Mouse (Mus musculus) neural tube, embryonic 13.5 days (tissue): Measurements from ENCODE around the gene Wbp11. TPM values are rescaled to one million over a fixed set of nuclear protein-coding genes. Genes with fewer than 3 reads are reported as not detected.

Experiments used
- ATAC-seq: fragments of 200-750 bp; cut with Nextera tagmentation; 2 replicates; pipeline ENCODE4 v1.8.0; 2017; ENCODE audit warnings: low read depth, mild to moderate bottlenecking, moderate TSS enrichment, moderate library complexity
- H3K27ac ChIP-seq: fragments of 300-500 bp; sonication (generic); replicated peaks from 2 replicates; pipeline ENCODE4 v1.5.1; 2015; ENCODE audit warnings: moderate library complexity, mild to moderate bottlenecking, inconsistent platforms
- H3K27me3 ChIP-seq: fragments of 300-500 bp; sonication (generic); 2 replicates; pipeline ENCODE4 v1.6.1; 2015; ENCODE audit warnings: mild to moderate bottlenecking, inconsistent platforms
- H3K36me3 ChIP-seq: fragments of 300-500 bp; sonication (generic); 2 replicates; pipeline ENCODE4 v1.6.1; 2015; ENCODE audit warnings: mild to moderate bottlenecking, inconsistent platforms
- H3K4me1 ChIP-seq: fragments of 300-500 bp; sonication (generic); replicated peaks from 2 replicates; pipeline ENCODE4 v1.6.1; 2015; ENCODE audit warnings: inconsistent platforms
- H3K4me2 ChIP-seq: fragments of 300-500 bp; sonication (generic); 2 replicates; pipeline ENCODE4 v1.6.1; 2015; ENCODE audit warnings: inconsistent platforms, mild to moderate bottlenecking, moderate library complexity
- H3K4me3 ChIP-seq: fragments of 300-500 bp; sonication (generic); 2 replicates; pipeline ENCODE4 v1.5.1; 2015; ENCODE audit warnings: mild to moderate bottlenecking, inconsistent platforms
- H3K9ac ChIP-seq: fragments of 300-500 bp; sonication (generic); 2 replicates; pipeline ENCODE4 v1.6.1; 2015; ENCODE audit warnings: moderate library complexity, mild to moderate bottlenecking, inconsistent platforms
- H3K9me3 ChIP-seq: fragments of 300-500 bp; sonication (generic); 2 replicates; pipeline ENCODE4 v1.6.1; 2016; ENCODE audit warnings: inconsistent platforms
- WGBS: fragments of 180-500 bp; shearing (Covaris S2); methylation state at CpG from one replicate; pipeline ENCODE4 v1.1.7; 2015; 5-methylcytosine and 5-hydroxymethylcytosine counted together
- polyA plus RNA-seq: library from polyadenylated mRNA; unstranded; fragments of >200 nt; fragmentation: Nextera tagmentation; extraction: Ambion mirVana; gene quantifications from 2 replicates; pipeline ENCODE4 v1.2.1, GENCODE M21; 2015

Wbp11 gene
- polyA plus RNA-seq, 1 experiment from 2014 or later, result 79.6 TPM

DNA sequence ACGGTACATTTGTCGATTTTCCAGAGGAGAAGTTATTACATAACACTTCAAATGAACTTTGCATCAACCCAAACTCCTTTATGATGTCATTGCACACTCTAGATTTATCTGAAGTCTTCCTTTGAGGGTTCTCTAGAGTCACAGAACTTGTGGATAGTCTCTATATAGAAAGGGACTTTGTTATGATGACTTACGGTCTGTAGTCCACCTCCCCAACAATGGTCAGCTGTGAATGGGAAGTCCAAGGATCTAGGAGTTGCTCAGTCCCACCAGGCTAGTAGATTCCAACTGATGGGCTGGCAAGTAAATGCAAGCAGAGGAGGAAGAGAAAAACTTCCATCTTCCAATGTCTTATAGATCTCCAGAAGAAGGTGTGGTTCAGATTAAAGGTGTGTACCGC is 648 bp upstream of the Wbp11 start:
- Histone ChIP-seq H3K4me3 (peak overlapping the region; percentile 98), H3K4me2 (peak overlapping the region; percentile 67), H3K36me3 (peaks cover 20% of the 10 kb centered on the region), H3K9ac (peak overlapping the region; percentile 74), H3K9me3 (no peaks in the 10 kb centered on the region), H3K27me3 (peaks cover 16% of the 10 kb centered on the region; the same call in 1 of the 2 replicates), H3K27ac (peak overlapping the region; percentile 91), H3K4me1 (peaks cover 15% of the 10 kb centered on the region)
- 39% methylated on average over 4 of the region's 4 CpGs for WGBS
- 0 out of 2 replicates have a peak, but pooled peaks have one; percentile 9 for ATAC-seq

DNA sequence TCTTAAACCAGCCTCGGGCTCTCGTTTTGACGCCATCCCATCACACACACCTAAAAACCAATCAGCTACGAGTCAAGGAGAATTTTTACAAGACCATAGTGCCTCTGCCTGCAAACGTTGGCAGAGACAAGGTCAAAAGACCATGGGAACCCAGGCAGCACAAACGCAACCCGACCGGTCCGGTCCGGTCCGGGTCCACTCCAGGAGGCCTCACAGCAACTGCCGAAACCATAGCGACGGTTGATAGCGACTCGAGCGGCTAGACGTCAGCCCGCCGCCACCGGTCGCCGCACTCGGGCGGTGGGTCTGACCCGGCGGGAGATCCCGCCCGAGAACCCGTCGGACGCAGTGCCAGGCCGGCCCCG is 535 bp downstream of the Wbp11 start, which contains the start of gene BC049715:
Gene BC049715 (plus strand): TSS at position 111 of the 365 bp plus-strand sequence.
- no peak for ATAC-seq
- under 1% methylated on average over 34 of the region's 34 CpGs for WGBS

DNA sequence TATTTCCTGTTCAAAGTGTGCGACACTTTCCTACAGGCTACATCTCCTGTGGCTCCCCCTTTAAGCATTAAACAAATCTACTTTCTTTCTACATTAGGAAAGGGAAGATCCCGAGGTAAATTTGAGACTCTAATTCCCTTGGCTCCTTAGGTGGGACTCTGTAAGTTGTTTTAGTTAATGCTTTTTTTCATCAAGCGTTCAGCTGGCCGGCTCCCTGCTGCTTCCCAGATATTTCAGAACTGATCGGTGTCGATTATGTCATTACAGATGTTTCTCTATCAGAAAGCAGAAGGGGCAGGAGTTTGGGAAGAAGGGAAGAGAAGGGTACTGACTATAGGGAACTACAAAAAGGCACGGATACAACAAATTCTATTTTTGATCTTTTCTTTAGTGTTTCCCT is 917 bp downstream of the Wbp11 start:
- Histone ChIP-seq H3K9me3 (no peaks in the 10 kb centered on the region), H3K27ac (peak overlapping the region; percentile 67; the same call in 1 of the 2 replicates), H3K36me3 (peaks cover 30% of the 10 kb centered on the region), H3K27me3 (peaks cover 16% of the 10 kb centered on the region; the same call in 1 of the 2 replicates), H3K9ac (peak overlapping the region; percentile 98), H3K4me1 (peaks cover 15% of the 10 kb centered on the region), H3K4me3 (peak overlapping the region; percentile 98), H3K4me2 (peak overlapping the region; percentile 83)
- ATAC-seq, result no peak
- WGBS, result 22% methylated on average over 7 of the region's 7 CpGs

More for the DNA sequence above, 535 bp downstream of the Wbp11 start, which contains the start of gene BC049715:
- Histone ChIP-seq H3K36me3 (peaks cover 27% of the 10 kb centered on the region), H3K27ac (peak within 1 kb of the TSS; percentile 91), H3K9ac (peak within 1 kb of the TSS; percentile 98), H3K4me1 (peaks cover 15% of the 10 kb centered on the region), H3K27me3 (peaks cover 16% of the 10 kb centered on the region; the same call in 1 of the 2 replicates), H3K4me3 (peak within 1 kb of the TSS; percentile 98), H3K4me2 (peak within 1 kb of the TSS; percentile 83), H3K9me3 (no peaks in the 10 kb centered on the region)

DNA sequence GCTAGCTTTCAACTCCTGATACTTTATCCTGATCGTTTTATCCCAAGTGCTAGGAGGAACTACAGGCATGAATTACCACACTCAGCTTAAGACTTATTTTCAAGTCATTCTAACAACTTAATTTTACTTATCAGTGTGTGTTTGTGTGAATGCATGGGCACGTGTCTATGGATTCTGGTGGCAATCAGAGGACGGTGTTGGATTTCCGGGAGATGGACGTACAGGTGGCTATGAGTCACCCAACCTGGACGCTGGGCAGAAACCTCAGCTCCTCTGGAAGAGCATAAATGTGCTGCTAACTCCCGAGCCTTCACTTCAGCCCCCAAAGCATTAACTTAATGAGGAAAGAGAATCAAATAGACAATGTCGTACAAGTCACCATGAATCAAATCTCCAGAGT is 3.0 kb downstream of the Wbp11 start:
- no peak for ATAC-seq
- Histone ChIP-seq H3K27me3 (0 out of 2 replicates have a peak, but pooled peaks cover under 1% of the 10 kb centered on the region), H3K4me1 (peaks cover 15% of the 10 kb centered on the region), H3K4me2 (no peak overlapping the region), H3K9ac (no peak overlapping the region), H3K36me3 (peaks cover 52% of the 10 kb centered on the region), H3K4me3 (no peak overlapping the region), H3K27ac (no peak overlapping the region), H3K9me3 (no peaks in the 10 kb centered on the region)
- 95% methylated on average over 8 of the region's 8 CpGs for WGBS

DNA sequence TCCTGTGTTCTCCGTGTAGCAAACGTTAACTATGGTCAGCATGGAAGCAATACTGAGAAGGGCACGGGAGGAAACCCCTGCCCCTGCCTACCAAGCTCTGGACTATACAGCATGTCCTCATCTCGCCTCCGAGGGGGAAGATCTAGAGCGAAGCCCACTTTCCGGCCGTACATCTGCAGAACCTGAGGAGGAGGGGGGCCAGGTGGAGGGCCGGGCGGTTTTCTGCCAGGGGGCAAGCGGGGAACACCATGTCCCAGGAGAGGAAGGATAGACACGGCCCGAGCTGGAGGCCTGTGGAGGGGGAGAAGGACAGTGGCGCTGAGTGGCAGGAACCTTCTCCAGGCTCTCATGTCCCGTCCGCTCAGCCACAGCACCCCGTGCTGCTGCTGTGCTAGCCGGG is 6.9 kb downstream of the Wbp11 start:
- H3K9me3 ChIP-seq, result no peaks in the 10 kb centered on the region
- WGBS, result 94% methylated on average over 18 of the region's 18 CpGs
- no peak overlapping the region for H3K27ac ChIP-seq
- no peaks in the 10 kb centered on the region for H3K4me1 ChIP-seq
- H3K4me2 ChIP-seq, result no peak overlapping the region
- H3K9ac ChIP-seq, result no peak overlapping the region
- no peak overlapping the region for H3K4me3 ChIP-seq
- no peaks in the 10 kb centered on the region for H3K27me3 ChIP-seq
- ATAC-seq, result no peak
- peaks cover 88% of the 10 kb centered on the region for H3K36me3 ChIP-seq

DNA sequence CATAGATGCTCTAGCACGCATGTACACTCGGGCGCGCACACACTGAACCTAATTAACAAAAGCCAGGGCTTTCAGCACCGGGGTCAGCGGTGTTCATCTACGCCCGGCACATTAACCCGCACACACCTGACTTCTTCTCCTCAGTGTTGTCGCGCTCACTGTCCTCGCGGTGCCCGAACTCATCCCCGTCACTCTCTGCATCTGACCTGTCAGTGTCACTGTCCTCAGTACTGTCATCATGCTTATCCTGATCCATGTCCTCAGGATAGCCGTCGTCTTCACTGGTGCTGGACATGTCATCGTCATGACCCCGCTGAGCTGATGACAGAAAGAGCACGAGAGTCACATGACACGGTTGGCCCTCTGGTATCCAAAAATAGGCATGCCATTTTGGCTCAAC is 7.7 kb downstream of the Wbp11 start:
- H3K27me3 ChIP-seq, result no peaks in the 10 kb centered on the region
- H3K4me2 ChIP-seq, result no peak overlapping the region
- H3K4me1 ChIP-seq, result no peaks in the 10 kb centered on the region
- 97% methylated on average over 21 of the region's 21 CpGs for WGBS
- H3K27ac ChIP-seq, result no peak overlapping the region
- peaks cover 90% of the 10 kb centered on the region for H3K36me3 ChIP-seq
- no peak overlapping the region for H3K9ac ChIP-seq
- no peak overlapping the region for H3K4me3 ChIP-seq
- ATAC-seq, result no peak
- no peaks in the 10 kb centered on the region for H3K9me3 ChIP-seq

DNA sequence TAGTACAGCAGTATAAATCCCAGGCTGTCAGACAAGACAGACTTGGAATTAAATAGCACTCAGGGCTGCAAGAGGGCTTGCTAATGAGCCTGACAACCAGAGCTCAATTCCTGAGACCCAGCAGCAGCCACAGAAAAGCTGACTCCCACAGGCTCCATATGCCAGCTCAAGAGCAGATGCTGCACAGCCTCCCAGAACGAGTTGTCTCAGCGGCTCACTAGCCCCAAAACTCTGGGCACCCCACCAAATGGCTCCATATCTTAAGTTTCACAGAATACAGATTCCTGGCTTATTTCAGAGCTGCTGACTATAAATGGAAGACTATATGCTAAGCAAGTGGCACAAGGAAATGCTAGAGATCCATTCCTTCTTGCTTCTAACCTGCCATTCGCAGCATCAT is 10.5 kb downstream of the Wbp11 start:
- Histone ChIP-seq H3K9ac (no peak overlapping the region), H3K9me3 (no peaks in the 10 kb centered on the region), H3K27ac (no peak overlapping the region), H3K27me3 (no peaks in the 10 kb centered on the region), H3K36me3 (peaks cover 93% of the 10 kb centered on the region), H3K4me2 (no peak overlapping the region), H3K4me3 (no peak overlapping the region), H3K4me1 (no peaks in the 10 kb centered on the region)
- 91% methylated on average over 3 of the region's 3 CpGs for WGBS
- no peak for ATAC-seq

GRCm38 (mm10) chr6:136816826-136817225 is 11.2 kb downstream of the Wbp11 start:
- Histone ChIP-seq H3K27me3 (no peaks in the 10 kb centered on the region), H3K4me3 (no peak overlapping the region), H3K4me1 (no peaks in the 10 kb centered on the region), H3K9me3 (no peaks in the 10 kb centered on the region), H3K9ac (no peak overlapping the region), H3K36me3 (peaks cover 93% of the 10 kb centered on the region), H3K4me2 (no peak overlapping the region), H3K27ac (no peak overlapping the region)
- ATAC-seq, result no peak
- 94% methylated on average over 21 of the region's 21 CpGs for WGBS

GRCm38 (mm10) chr6:136815381-136815780 is 12.7 kb downstream of the Wbp11 start:
- Histone ChIP-seq H3K4me3 (no peak overlapping the region), H3K36me3 (peaks cover 84% of the 10 kb centered on the region), H3K9me3 (no peaks in the 10 kb centered on the region), H3K4me1 (0 out of 2 replicates have a peak, but pooled peaks cover under 1% of the 10 kb centered on the region), H3K4me2 (no peak overlapping the region), H3K27ac (no peak overlapping the region), H3K9ac (no peak overlapping the region), H3K27me3 (no peaks in the 10 kb centered on the region)
- no peak for ATAC-seq
- WGBS, result 94% methylated on average over 7 of the region's 7 CpGs

- no peaks in the 10 kb centered on the region for H3K9me3 ChIP-seq
- H3K27me3 ChIP-seq, result no peaks in the 10 kb centered on the region
- H3K36me3 ChIP-seq, result peaks cover 62% of the 10 kb centered on the region
- H3K4me1 ChIP-seq, result peaks cover 18% of the 10 kb centered on the region
- H3K4me2 ChIP-seq, result no peak overlapping the region
- WGBS, result 48% methylated on average over 4 of the region's 4 CpGs
- H3K4me3 ChIP-seq, result no peak overlapping the region
- no peak for ATAC-seq
- H3K27ac ChIP-seq, result no peak overlapping the region
- H3K9ac ChIP-seq, result no peak overlapping the region
These were observed 14.9 kb downstream of the Wbp11 start for GRCm38 (mm10) chr6:136813117-136813516.

DNA sequence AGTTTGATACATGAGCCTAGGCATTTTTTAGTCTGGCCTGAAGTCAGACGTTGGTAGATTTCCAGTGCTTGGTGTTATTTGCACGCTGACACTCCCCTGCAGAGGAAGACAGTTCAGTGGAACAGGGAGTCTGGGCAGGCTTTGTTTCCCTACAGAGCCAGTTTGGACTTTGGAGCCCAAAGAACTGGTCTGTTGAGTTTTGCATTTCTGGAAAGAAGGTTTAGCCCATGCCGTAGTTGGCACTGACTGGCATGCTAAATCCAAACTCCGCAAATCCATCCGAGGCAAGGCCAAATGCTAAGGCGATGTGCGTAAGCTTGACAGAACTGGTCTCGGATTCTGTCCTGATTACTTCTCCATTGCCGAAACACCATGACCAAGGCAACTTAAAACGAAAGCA is 16.8 kb downstream of the Wbp11 start:
- no peak overlapping the region for H3K27ac ChIP-seq
- 93% methylated on average over 10 of the region's 10 CpGs for WGBS
- no peak overlapping the region for H3K9ac ChIP-seq
- no peak overlapping the region for H3K4me3 ChIP-seq
- H3K4me2 ChIP-seq, result no peak overlapping the region
- peaks cover 44% of the 10 kb centered on the region for H3K36me3 ChIP-seq
- no peak for ATAC-seq
- no peaks in the 10 kb centered on the region for H3K27me3 ChIP-seq
- H3K4me1 ChIP-seq, result peaks cover 23% of the 10 kb centered on the region
- no peaks in the 10 kb centered on the region for H3K9me3 ChIP-seq

DNA sequence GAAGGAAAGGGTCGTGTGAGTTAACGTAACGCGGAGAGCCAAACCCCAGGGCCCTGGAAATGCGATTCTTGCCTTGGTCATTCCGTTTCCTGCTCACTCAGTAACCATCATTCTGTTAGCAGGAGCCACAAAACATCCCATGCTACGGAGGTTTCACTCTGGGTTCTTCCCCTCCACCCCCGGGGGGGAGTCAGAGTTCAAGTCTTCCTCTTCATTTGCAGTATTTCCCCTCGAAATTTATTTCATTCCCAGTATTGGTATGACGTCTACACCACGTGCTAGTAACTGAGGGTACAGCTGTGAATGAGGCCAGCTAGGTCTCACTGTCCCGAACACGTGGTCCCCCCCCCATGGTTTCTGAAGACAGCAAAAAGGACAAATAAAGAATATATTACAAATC is 18.4 kb downstream of the Wbp11 start:
- no peak overlapping the region for H3K9ac ChIP-seq
- 76% methylated on average over 13 of the region's 13 CpGs for WGBS
- peaks cover 31% of the 10 kb centered on the region for H3K36me3 ChIP-seq
- no peaks in the 10 kb centered on the region for H3K9me3 ChIP-seq
- no peak overlapping the region for H3K27ac ChIP-seq
- H3K27me3 ChIP-seq, result no peaks in the 10 kb centered on the region
- H3K4me1 ChIP-seq, result peaks cover 28% of the 10 kb centered on the region
- H3K4me3 ChIP-seq, result peak overlapping the region; percentile 81; the same call in 1 of the 2 replicates
- peak overlapping the region; percentile 99 for H3K4me2 ChIP-seq
- ATAC-seq, result no peak

GRCm38 (mm10) chr6:136809077-136809476 is 19.0 kb downstream of the Wbp11 start:
- Histone ChIP-seq H3K4me2 (peak overlapping the region; percentile 99), H3K4me1 (peaks cover 29% of the 10 kb centered on the region), H3K9ac (peak overlapping the region; percentile 81), H3K9me3 (no peaks in the 10 kb centered on the region), H3K4me3 (peak overlapping the region; percentile 81), H3K36me3 (peaks cover 25% of the 10 kb centered on the region), H3K27me3 (no peaks in the 10 kb centered on the region), H3K27ac (no peak overlapping the region)
- WGBS, result 37% methylated on average over 14 of the region's 14 CpGs
- no peak for ATAC-seq
